9 mouse cellular contexts compared by ENCODE assay signal in the genomic region with DNA sequence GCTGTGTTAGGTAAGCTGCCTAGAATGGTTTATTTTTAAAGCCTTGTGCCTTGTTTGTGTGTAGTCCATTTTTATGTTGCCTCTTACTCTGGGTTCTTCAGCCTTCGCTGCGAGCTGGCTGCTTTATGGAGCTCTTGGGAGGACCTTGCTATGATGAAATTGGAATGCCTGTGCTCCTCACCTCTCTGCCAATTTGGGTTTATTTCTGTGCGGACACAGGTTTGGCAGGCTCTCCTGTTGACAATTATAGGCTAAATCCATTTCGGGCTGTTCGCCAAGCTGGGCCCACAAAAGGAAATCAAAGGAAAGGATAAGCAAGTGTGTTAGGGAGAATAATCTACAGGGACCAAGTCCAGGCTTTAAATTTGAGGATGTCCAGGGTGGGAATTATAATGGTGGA.
DNase-seq lines count a peak whose midpoint lies in the region; ATAC-seq and TF ChIP-seq lines count a peak whose summit lies in the region.
"Had no signal": no experiment of that assay in that cellular context is flagged by ENCODE, and none has a peak within 500 bp of the region (broad histone marks: within the 10 kb centered on the region; RNA-seq: fewer than 3 reads in every experiment).

No protein-coding gene starts in this region.

- H3K4me1 ChIP-seq in lung, embryonic 14.5 days (ENCODE audit: insufficient read depth), result 0 out of 2 replicates have a peak, but pooled peaks cover 8% of the 10 kb centered on the region
- 0 out of 2 replicates have a peak, but pooled peaks cover 3% of the 10 kb centered on the region for H3K4me1 ChIP-seq in intestine, embryonic 15.5 days (replicated peaks)

- no peak overlapping the region for H3K9ac ChIP-seq in lung, embryonic 14.5 days
- H3K9ac ChIP-seq in intestine, embryonic 15.5 days, result no peak overlapping the region

- ATAC-seq in lung, embryonic 14.5 days (ENCODE audit: insufficient read depth), result no peak
- no peak for ATAC-seq in intestine, embryonic 15.5 days
- ATAC-seq in activated CD4-positive, CD25-positive, alpha-beta regulatory T cell, adult 4 months, result no peak

- no peaks in the 10 kb centered on the region for H3K9me3 ChIP-seq in lung, embryonic 14.5 days (ENCODE audit: low read depth, low read length)
- H3K9me3 ChIP-seq in intestine, embryonic 15.5 days, result no peaks in the 10 kb centered on the region

- no peak for TF ChIP-seq CTCF in lung, embryonic 14.5 days (IDR thresholded peaks at IDR 0.05; ENCODE audit: low read depth)

- H3K4me2 ChIP-seq in lung, embryonic 14.5 days, result no peak overlapping the region
- no peak overlapping the region for H3K4me2 ChIP-seq in intestine, embryonic 15.5 days (replicated peaks)

- H3K4me3 ChIP-seq in lung, embryonic 14.5 days (ENCODE audit: low read depth, low read length), result no peak overlapping the region
- H3K4me3 ChIP-seq in intestine, embryonic 15.5 days (replicated peaks), result no peak overlapping the region

- no peaks in the 10 kb centered on the region for H3K27me3 ChIP-seq in lung, embryonic 14.5 days (ENCODE audit: insufficient read depth, low read length)
- H3K27me3 ChIP-seq in intestine, embryonic 15.5 days (replicated peaks), result no peaks in the 10 kb centered on the region

- no peak overlapping the region for H3K27ac ChIP-seq in lung, embryonic 14.5 days (ENCODE audit: low read depth)
- H3K27ac ChIP-seq in intestine, embryonic 15.5 days, result no peak overlapping the region

- DNase-seq in lung, embryonic 14.5 days, result peak; percentile 72
- DNase-seq in lung, postnatal 14 days, result no peak
- peak; percentile 58 for DNase-seq in cerebellum, adult 9-10 months
- DNase-seq in gastrocnemius, postnatal 25 days, result peak; percentile 51
- peak; percentile 34 for DNase-seq in ovary, postnatal 14 days (ENCODE audit: low spot score)
- DNase-seq in testis, postnatal 10 days (ENCODE audit: low spot score), result no peak
- DNase-seq: lung, adult 18-20 months had no signal

- 60% methylated on average over 5 of the region's 5 CpGs for WGBS in lung, embryonic 14.5 days
- WGBS in intestine, embryonic 15.5 days, result 63% methylated on average over 5 of the region's 5 CpGs

- H3K36me3 ChIP-seq in lung, embryonic 14.5 days (ENCODE audit: insufficient read depth), result no peaks in the 10 kb centered on the region
- H3K36me3 ChIP-seq in intestine, embryonic 15.5 days, result no peaks in the 10 kb centered on the region

Comparison
In these comparisons a context has a peak if more than half of its experiments do, and no peak if none do; other contexts are left out.
1. DNase-seq: peak in lung, embryonic 14.5 days (single experiment), cerebellum, adult 9-10 months (single experiment), gastrocnemius, postnatal 25 days (single experiment) and ovary, postnatal 14 days (single experiment); none in lung, postnatal 14 days (single experiment) and testis, postnatal 10 days (single experiment).